Mouse (Mus musculus) embryonic facial prominence, embryonic 11.5 days (tissue): ENCODE results near the gene Nbr1. TPM values are rescaled to one million over a fixed set of nuclear protein-coding genes. Genes with fewer than 3 reads are reported as not detected.
"Not testable (repeated sequence)": the region's sequence is repeated elsewhere in the genome, so short reads cannot be mapped to it uniquely, and the experiment has no call there.

Experiments
- ATAC-seq: fragments of 200-750 bp; cut with Nextera tagmentation; replicated peaks from 2 replicates; pipeline ENCODE4 v1.8.0; 2017; ENCODE audit warnings: low read depth; ENCODE audit not compliant: insufficient number of reproducible peaks, low FRiP score, low TSS enrichment
- DNase-seq: peaks from one replicate; pipeline ENCODE4 v3.0.0-alpha.2; 2015; ENCODE audit warnings: low spot score
- H3K27ac ChIP-seq: fragments of 300-500 bp; sonication (generic); replicated peaks from 2 replicates; pipeline ENCODE4 v1.5.1; 2014; ENCODE audit warnings: mild to moderate bottlenecking, low read depth, low read length, control low read depth
- H3K27me3 ChIP-seq: fragments of 300-500 bp; sonication (generic); 2 replicates; pipeline ENCODE4 v1.6.1; 2014; ENCODE audit warnings: mild to moderate bottlenecking, low read length, moderate library complexity, mixed read lengths; ENCODE audit not compliant: control insufficient read depth, insufficient read depth
- H3K36me3 ChIP-seq: fragments of 300-500 bp; sonication (generic); replicated peaks from 2 replicates; pipeline ENCODE4 v1.6.1; 2014; ENCODE audit warnings: low read depth, mild to moderate bottlenecking, low read length, moderate library complexity, mixed read lengths; ENCODE audit not compliant: control insufficient read depth, insufficient read depth
- H3K4me1 ChIP-seq: fragments of 300-500 bp; sonication (generic); 2 replicates; pipeline ENCODE4 v1.6.1; 2014; ENCODE audit warnings: low read length, mixed read lengths; ENCODE audit not compliant: control insufficient read depth, insufficient read depth
- H3K4me2 ChIP-seq: fragments of 300-500 bp; sonication (generic); 2 replicates; pipeline ENCODE4 v1.6.1; 2014; ENCODE audit warnings: low read depth, mild to moderate bottlenecking, control low read depth, low read length, moderate library complexity
- H3K4me3 ChIP-seq: fragments of 300-500 bp; sonication (generic); 2 replicates; pipeline ENCODE4 v1.5.1; 2014; ENCODE audit warnings: low read depth, low read length, control low read depth
- H3K9ac ChIP-seq: fragments of 300-500 bp; sonication (generic); replicated peaks from 2 replicates; pipeline ENCODE4 v1.6.1; 2014; ENCODE audit warnings: mild to moderate bottlenecking, control low read depth, low read length
- H3K9me3 ChIP-seq: fragments of 300-500 bp; sonication (generic); replicated peaks from 2 replicates; pipeline ENCODE4 v1.6.1; 2016; ENCODE audit warnings: mild to moderate bottlenecking, low read length, inconsistent platforms, mixed read lengths; ENCODE audit not compliant: control insufficient read depth
- WGBS: fragments of 180-500 bp; shearing (Covaris S2); extraction: QIAGEN DNeasy Blood & Tissue Kit; methylation state at CpG from one replicate; pipeline ENCODE4 v1.1.7; 2014; 5-methylcytosine and 5-hydroxymethylcytosine counted together
- polyA plus RNA-seq: library from polyadenylated mRNA; unstranded; fragments of >200 nt; fragmentation: Nextera tagmentation; extraction: Ambion mirVana; gene quantifications from 2 replicates; pipeline ENCODE4 v1.2.1, GENCODE M21; 2014

Gene Nbr1
- polyA plus RNA-seq, 1 experiment from 2014 or later, result 74.1 TPM

DNA sequence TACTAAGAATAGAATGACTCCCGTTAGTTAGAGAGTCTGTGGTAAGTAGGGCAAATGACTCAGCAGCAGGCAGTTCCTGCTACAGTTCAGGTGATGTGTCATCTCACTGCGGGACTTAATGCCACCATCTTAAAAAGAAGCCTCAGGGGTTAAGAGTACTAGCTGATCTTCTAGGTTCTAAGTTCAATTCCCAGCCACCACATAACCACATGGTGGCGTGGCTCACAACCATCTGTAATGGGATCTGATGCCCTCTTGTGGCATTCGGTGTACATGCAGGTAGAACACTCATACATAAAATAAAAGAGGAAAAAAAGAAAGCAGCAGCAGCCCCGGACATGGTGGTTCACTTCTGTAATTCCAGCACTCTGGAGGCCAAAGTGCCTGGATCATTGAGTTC, 10.4 kb downstream of the Nbr1 start:
- Histone ChIP-seq H3K27me3 (no peaks in the 10 kb centered on the region), H3K9ac (no peak overlapping the region), H3K4me1 (no peaks in the 10 kb centered on the region), H3K36me3 (peaks cover 9% of the 10 kb centered on the region), H3K4me3 (no peak overlapping the region), H3K4me2 (no peak overlapping the region), H3K27ac (no peak overlapping the region), H3K9me3 (no peaks in the 10 kb centered on the region)
- ATAC-seq (no peak), DNase-seq (peak; percentile 74)
- 47% methylated on average over 5 of the region's 5 CpGs for WGBS

DNA sequence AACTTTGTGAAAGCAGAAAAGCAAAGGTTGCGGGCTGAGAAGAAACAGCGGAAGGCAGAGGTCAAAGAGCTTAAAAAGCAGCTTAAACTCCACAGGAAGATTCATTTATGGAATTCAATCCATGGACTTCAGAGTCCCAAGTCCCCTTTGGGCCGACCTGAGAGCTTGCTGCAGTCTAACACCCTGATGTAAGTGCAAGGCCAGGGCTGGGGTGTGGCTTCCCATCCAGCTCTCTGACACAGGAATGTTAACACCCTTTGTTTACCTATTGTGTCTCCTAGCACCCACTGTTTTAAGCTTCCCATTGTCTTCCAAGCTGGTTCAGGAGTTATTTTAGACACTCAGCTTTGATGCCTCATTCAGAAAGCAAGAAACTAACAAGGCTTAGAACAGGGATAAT, 16.5 kb downstream of the Nbr1 start:
- peaks cover 32% of the 10 kb centered on the region for H3K36me3 ChIP-seq
- H3K4me2 ChIP-seq, result no peak overlapping the region
- no peak overlapping the region for H3K27ac ChIP-seq
- no peak overlapping the region for H3K9ac ChIP-seq
- no peak overlapping the region for H3K4me3 ChIP-seq
- DNase-seq (no peak), ATAC-seq (no peak)
- WGBS, result 89% methylated on average over 3 of the region's 3 CpGs
- no peaks in the 10 kb centered on the region for H3K4me1 ChIP-seq
- H3K27me3 ChIP-seq, result no peaks in the 10 kb centered on the region
- H3K9me3 ChIP-seq, result no peaks in the 10 kb centered on the region

- 73% methylated on average over 6 of the region's 6 CpGs for WGBS
- H3K36me3 ChIP-seq, result peaks cover 24% of the 10 kb centered on the region
- peak; percentile 22 for DNase-seq
These were observed 24.2 kb downstream of the Nbr1 start for GRCm38 (mm10) chr11:101576116-101576515.

GRCm38 (mm10) chr11:101581081-101581764, 29.3 kb downstream of the Nbr1 start:
- H3K4me3 ChIP-seq, result no peak overlapping the region
- no peaks in the 10 kb centered on the region for H3K9me3 ChIP-seq
- WGBS, result 70% methylated on average over 6 of the region's 6 CpGs
- no peaks in the 10 kb centered on the region for H3K4me1 ChIP-seq
- H3K4me2 ChIP-seq, result no peak overlapping the region
- H3K27ac ChIP-seq, result no peak overlapping the region
- no peak for DNase-seq
- H3K27me3 ChIP-seq, result no peaks in the 10 kb centered on the region
- no peak overlapping the region for H3K9ac ChIP-seq
- ATAC-seq, result no peak
- peaks cover 4% of the 10 kb centered on the region for H3K36me3 ChIP-seq

More at GRCm38 (mm10) chr11:101576116-101576515, 24.2 kb downstream of the Nbr1 start:
- no peak overlapping the region for H3K27ac ChIP-seq
- no peak overlapping the region for H3K4me2 ChIP-seq
- H3K9me3 ChIP-seq, result no peaks in the 10 kb centered on the region
- H3K4me1 ChIP-seq, result no peaks in the 10 kb centered on the region
- no peak overlapping the region for H3K9ac ChIP-seq
- H3K4me3 ChIP-seq, result no peak overlapping the region
- H3K27me3 ChIP-seq, result no peaks in the 10 kb centered on the region
- no peak for ATAC-seq

DNA sequence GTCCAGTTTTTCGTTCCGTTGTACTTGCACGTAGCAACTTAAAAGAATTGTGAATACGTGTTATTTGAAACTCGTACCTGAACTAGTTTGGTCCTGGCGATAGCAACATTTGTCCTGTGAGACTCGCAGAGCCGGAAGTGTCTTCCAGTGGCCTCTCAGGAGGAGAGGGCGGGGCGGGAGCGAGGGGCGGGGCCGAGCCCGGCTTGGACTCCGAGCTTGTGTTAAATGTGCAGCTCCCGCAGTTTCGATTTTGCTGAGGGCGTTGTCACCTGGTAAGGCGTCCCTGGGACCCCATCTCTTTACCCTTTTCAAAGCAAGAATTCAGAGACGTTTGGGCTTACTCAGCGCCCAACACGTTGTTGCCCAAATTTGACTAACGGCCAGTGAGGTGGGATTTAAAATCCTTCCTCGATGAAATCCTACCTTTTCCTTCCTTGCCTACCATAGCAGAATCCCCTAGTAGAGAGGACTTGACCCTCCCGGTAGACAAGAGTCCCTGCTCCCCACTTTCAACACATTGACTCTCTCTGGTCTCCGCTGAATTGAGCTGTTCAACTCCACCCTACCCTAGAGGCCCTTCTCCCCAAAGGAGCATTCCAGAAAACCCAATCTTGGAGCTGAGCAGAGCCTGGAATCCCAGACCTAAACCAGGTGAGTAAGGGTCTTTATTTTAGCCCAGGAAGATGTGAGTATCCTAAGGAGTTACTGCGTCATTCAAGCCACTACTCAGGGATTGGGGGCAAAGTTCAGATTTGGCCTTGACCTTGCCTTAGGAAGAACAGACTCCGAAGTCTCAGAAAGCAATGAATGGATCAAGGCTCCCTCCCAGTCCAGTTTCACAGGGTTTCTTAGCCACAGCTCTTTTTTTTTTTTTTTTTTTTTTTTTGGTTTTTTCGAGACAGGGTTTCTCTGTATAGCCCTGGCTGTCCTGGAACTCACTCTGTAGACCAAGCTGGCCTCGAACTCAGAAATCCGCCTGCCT, 30.4 kb downstream of the Nbr1 start, which contains the start of gene Tmem106a:
Gene Tmem106a, plus strand, starts transcription at position 189 of the 982 bp plus-strand sequence.
- Histone ChIP-seq H3K4me1 (no peaks in the 10 kb centered on the region), H3K27ac (no peak within 1 kb of the TSS), H3K4me3 (peak within 1 kb of the TSS; percentile 24), H3K27me3 (no peaks in the 10 kb centered on the region), H3K4me2 (peak within 1 kb of the TSS; percentile 25), H3K36me3 (peaks cover 3% of the 10 kb centered on the region), H3K9ac (peak within 1 kb of the TSS; percentile 37; the same call in 1 of the 2 replicates), H3K9me3 (no peaks in the 10 kb centered on the region)
- WGBS, result 15% methylated on average over 29 of the region's 31 CpGs
- ATAC-seq (0 out of 2 replicates have a peak, but pooled peaks have one; percentile 59), DNase-seq (peak; percentile 80)

DNA sequence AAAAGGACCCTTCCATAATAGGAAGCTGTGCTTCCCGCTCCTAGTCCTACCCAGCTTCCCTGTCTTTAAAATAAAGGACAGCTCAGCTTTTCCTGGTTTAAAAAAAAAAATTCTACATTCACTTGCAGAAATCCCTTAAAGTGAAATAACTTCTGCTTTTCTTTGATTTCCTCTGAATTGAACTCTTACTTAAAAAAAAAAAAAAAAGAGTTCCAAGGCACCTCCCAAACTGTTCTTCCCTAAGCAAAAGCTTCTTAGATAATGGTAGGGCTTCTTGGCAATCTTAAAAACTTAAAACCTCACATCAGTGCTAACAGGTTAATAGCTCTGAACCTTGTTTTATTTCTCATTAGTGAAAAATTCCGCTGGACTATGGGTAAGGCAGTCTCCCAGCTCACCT, 31.3 kb downstream of the Nbr1 start:
- DNase-seq (no peak), ATAC-seq (no peak)
- Histone ChIP-seq H3K36me3 (peaks cover 3% of the 10 kb centered on the region), H3K9me3 (no peaks in the 10 kb centered on the region), H3K4me1 (no peaks in the 10 kb centered on the region), H3K4me2 (no peak overlapping the region), H3K27me3 (no peaks in the 10 kb centered on the region), H3K4me3 (no peak overlapping the region), H3K27ac (no peak overlapping the region), H3K9ac (no peak overlapping the region)
- 89% methylated on average over 2 of the region's 2 CpGs for WGBS

DNA sequence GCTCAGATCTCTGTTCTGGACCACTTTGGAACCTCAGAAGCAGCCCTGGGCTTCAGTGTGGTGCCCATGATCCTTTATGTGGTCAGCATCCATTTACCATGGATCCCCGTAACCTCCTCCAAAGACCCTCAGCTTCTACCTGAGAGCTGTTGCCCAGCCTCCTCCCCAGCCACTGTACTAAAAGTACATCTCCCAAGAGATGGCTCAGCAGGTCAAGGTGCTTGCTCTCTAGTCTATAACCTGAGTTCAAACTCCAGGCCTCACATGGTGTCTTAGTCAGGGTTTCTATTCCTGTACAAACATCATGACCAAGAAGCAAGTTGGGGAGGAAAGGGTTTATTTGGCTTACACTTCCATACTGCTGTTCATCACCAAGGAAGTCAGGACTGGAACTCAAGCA, 33.1 kb downstream of the Nbr1 start:
- not testable (repeated sequence) for H3K9me3 ChIP-seq, H3K4me1 ChIP-seq, H3K36me3 ChIP-seq, H3K27ac ChIP-seq, H3K9ac ChIP-seq, ATAC-seq, H3K27me3 ChIP-seq, H3K4me3 ChIP-seq, H3K4me2 ChIP-seq, DNase-seq
- 97% methylated on average over 1 of the region's 1 CpGs for whole genome bisulfite sequencing

GRCm38 (mm10) chr11:101585805-101586204, 33.9 kb downstream of the Nbr1 start:
- H3K4me1 ChIP-seq, result no peaks in the 10 kb centered on the region
- no peak for ATAC-seq
- no peak overlapping the region for H3K27ac ChIP-seq
- DNase-seq, result no peak
- no peak overlapping the region for H3K4me3 ChIP-seq
- H3K9ac ChIP-seq, result no peak overlapping the region
- H3K36me3 ChIP-seq, result no peaks in the 10 kb centered on the region
- no peaks in the 10 kb centered on the region for H3K9me3 ChIP-seq
- no peak overlapping the region for H3K4me2 ChIP-seq
- no peaks in the 10 kb centered on the region for H3K27me3 ChIP-seq
- WGBS, result 79% methylated on average over 4 of the region's 4 CpGs
